Mouse (Mus musculus) right cerebral cortex, adult 2 months (tissue): ENCODE measurements around the gene Nprl3.
"Not testable (repeated sequence)": the region's sequence is repeated elsewhere in the genome, so short reads cannot be mapped to it uniquely, and the experiment has no call there.

Source experiments
- DNase-seq, 2 experiments: peaks; one replicate each; pipeline ENCODE4 v3.0.0; 2021 to 2022; ENCODE audit warnings: low spot score in 2 of 2

Gene Nprl3

DNA sequence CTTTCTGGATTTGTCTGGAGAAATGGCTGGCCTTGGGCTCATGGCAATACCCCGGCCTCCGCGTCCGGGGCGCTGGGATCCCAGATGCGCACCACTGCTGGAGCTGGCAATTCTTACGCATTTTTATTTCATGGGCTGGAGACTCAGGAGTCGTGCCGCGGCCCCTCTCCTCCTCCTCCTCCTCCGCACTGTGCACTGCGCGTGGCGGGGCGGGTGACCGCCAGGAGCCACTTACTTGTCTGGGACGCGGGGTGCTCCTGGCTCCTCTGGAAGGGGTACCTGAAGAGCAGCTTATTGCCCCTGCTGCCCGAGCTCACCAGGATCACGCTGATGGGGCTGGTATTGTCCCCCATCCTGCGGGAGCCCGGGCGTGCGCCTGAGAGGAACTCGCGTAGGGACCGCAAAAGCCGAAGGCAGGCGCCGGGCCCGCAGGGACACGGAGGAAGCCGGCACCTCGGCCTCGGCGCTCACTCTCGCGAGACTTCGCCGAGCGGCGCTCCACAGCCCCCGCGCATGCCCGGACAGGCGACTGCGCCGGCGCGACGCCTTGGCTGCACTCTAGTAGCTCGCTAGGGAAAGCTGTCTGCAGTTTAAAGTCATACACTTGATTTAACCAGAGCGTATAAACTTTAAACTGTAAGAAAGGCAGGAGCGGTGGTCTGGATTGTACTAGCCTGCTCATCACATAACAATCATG is at the start of gene Nprl3:
Gene Nprl3 (minus strand): TSS at position 520 of the 697 bp plus-strand sequence.
- DNase-seq: peak; percentile 96

DNA sequence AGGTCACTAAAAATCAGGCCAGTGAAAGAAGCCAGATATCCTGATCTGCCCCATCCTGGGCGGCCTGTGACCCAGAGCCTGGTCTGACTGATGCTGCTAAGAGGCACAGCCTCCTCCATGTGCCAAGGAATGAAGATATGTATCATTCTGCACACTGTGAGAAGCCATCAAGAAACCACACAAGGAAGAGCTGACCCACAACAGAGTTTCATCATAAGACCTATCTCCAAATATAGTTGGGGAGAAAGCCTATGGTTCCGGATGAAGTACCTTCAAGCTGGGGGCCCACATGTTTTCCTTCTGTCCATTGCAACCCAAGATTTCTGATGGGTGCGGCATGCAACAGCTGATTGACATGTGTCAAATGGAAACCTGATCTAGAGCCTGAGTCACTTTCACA is 48.5 kb upstream of the Nprl3 start:
- DNase-seq: no peak

DNA sequence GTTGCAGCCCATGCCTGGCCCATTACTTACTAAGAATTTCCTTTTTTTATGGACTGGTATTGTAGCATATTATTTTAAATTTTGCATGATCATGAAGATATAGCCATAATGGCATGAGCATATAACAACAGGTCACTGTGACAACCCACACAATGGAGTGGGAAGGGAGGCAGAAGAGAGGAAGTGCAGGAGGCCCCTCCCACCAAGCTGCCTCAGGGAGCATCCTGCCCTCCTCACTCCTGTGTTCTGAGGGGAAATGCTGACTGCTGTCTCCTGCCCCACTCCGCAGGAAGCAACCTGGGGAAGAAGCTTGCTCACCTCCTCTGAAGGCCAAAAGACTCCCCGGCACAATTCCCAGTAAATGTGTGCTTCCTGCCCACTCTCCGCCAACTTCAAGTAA is 42.4 kb upstream of the Nprl3 start:
- DNase-seq: no peak

DNA sequence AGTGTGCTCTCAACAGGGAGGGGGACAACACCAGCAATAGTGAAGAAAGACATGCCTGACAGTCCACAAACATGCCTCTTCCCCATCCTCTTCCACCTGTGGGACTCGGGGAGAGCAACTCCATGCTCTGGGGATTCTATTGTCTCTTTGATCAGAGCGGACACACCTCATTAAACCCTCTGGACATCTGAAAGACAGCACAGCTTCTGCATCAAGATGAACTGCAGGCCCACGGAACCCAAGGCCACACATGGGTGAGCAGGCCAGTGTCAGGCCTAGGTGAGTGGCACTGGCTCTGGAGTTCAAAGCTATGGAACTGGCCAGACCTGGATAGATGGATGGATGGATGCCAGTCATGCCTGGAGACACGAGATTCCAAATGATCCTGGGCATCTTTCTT is 41.9 kb upstream of the Nprl3 start:
- no peak for DNase-seq

DNA sequence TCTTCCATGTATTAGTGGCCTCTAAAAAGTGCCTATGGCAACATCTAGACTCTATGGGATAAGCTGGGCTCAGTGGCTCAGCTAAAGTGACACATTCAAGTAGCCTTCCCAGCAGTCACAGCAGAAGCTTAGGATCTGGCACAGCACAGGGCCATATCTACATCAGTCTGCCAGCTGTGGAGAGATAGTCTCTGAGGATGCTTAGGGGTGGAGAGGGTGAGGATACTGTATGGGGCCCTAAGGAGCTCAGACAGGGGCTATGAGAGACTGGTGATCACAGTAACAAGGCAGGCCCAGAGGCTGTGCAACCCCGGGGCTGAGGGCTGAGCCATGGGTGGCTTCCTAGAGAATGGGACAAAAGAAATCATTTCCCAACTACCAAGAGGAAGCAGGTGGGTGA is 39.5 kb upstream of the Nprl3 start:
- no peak for DNase-seq

DNA sequence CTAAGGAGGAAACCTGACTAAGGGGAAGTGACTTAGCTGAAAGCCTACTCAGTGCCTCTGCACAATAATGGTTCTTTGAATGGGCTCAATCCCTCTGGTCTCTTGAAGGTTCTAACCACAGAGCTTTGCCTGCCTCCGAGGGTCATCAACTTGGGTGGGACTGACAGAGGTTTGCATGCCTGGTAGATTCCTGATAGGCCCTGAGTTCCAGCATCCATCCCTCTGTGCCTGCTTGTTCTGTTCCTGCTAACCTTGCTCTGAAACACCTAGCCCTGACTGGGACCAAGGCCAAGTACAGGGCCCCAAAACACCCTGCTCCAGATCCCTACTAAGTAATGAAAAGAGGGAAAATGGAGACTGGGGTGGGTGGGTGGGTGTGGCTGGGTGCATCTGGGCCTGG is 35.9 kb upstream of the Nprl3 start:
- no peak for DNase-seq

DNA sequence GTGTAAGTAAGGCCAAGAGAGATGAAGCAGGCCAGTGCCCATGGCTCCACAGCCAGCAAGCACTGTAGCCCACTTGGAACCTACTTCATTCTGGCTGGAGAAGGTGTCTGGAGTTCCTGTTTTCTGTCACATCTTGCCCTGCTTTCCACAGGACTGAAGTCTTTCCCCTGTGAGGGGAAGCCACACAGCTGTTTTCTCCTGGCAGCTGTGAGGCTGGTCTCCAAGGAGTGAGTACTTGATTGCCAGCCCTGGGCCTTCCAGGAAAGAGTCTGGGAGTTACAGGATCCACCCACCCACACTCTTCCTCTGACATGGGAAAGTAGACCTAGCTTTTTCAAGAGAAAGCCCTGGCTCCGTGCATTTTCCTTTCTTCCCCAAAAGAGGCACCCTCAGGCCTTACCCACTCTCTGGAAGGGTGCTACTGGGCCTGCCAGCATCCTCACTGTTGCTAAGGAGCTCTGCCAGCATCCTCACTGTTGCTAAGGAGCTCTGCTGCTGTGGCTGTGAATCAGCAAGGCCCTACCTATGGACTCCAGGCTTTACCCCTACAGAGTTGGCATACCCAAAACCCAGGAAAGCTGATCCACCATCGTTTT is 35.4 kb upstream of the Nprl3 start:
- peak; percentile 53 to 54 for DNase-seq

DNA sequence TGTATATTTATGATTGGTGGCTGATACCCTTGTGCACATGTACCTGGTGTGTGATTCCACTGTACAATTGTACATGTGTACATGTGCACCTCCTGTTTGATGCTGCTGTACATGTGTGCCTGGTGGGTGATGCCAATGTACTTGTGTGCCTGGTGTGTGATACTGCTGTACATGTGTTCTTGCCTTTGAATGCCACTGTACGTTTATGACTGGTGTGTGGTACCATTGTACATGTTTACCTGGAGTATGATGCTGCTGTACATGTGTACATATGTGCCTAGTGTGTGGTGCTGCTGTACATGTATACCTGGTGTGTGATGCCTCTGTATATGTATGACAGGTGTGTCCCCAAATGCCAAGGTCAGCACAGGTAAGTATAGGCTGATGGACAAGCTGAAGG is 34.0 kb upstream of the Nprl3 start:
- no peak for DNase-seq

DNA sequence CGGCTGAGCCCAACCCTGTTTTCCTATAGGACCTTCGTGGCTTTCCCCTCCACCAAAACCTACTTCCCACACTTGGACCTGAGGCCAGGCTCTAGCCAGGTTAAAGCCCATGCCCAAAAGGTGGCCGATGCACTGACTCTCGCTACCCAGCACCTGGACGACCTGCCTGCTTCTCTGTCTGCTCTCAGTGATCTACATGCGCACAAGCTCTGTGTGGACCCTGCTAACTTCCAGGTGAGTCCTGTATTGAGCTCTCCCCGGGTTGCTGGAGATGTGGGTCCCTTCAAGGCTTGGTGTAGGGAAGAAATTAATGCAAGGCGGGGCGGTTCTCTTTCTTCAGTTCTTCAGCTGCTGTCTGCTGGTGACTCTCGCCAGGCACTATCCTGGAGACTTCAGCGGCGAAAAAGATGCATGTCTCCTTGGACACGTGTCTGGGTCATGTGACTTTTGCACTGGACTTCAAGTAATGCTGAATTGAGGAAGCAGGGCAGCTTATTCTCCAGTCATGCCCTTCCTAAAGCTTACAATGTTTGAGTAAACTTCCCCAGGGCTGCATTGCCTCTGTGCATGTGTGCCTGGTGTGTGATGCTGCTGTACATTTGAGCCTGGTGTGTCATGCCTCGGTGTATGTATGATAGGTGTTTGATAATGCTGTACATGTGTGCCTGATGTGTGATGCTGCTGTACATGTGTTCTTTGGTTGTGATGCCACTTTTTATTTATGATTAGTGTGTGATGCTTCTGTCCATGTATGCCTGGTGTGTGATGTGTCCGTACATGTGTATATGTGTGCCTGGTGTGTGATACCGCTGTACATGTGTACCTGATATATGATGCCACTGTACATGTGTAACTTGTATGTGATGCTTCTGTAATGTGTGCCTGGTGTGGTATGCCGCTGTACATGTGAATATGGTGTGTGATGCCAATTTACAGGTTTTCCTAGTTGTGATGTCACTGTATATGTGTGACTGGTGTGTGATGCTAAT is 33.1 kb upstream of the Nprl3 start:
- DNase-seq: no peak

DNA sequence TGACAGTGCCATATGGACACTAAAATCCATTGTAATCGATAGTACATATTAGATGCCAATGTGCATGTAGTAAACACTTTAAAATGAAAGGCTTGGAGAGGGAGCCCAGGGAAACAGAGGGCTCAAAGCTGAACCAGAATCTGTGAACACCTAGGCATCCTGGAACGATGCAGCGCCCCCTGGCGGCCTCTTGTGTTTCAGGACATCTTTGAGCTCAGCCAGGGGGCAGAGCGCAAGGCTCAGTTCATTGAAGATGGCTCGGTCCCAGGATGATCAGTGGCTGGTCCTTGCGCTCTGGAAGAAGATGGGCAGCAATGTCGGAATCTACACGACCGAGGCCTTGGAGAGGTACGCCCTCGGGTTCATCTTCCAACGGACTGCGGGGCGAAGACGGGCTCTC is 32.4 kb upstream of the Nprl3 start, which contains the start of gene Hbq1a:
Gene Hbq1a (plus strand): TSS at position 205 of the 400 bp plus-strand sequence.
- peak; percentile 72 to 77 for DNase-seq

DNA sequence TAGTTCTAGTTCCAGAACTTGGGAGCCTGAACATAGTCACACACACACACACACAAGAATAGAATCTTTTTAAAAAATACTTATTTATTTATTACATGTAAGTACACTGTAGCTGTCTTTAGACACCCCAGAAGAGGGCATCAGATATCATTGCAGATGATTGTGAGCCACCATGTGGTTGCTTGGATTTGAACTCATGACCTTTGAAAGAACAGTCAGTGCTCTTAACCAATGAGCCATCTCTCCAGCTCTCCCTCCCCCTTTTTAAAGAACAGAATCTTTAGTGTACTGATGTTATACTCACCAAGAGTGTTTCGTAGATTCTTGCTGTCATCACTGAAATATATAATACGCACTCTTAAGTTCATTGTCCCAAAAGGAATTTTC is 31.0 kb upstream of the Nprl3 start:
- no peak for DNase-seq

DNA sequence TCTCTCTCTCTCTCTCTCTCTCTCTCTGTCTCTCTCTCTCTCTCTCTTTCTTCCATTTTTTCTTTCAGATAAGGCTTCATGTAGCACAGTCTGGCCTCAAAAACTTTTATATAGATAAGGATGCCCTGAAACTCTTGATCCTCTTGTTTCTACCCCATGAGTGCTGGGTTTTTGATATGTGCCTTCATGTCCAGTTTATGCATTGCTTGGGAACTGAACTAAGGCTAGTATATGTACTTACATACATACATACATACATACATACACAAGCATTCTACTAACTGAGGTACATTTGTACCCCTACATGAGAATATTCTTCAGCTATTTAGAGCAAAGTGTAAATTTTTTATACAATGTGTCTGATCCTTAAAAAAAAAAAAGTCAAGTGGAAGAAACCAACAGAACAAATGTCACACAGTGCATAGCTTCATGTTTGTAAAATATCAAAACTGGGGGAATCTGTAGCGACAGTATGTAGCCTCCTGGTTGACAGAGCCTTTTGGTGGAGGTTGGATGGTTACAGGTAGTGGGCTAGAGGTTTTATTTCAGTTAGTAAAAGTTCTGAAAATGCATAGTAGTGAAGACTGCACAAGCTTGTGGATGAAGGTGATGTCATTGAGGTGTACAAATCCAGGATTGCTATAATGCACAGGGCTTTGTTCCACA is 30.5 kb upstream of the Nprl3 start:
- DNase-seq: no peak

DNA sequence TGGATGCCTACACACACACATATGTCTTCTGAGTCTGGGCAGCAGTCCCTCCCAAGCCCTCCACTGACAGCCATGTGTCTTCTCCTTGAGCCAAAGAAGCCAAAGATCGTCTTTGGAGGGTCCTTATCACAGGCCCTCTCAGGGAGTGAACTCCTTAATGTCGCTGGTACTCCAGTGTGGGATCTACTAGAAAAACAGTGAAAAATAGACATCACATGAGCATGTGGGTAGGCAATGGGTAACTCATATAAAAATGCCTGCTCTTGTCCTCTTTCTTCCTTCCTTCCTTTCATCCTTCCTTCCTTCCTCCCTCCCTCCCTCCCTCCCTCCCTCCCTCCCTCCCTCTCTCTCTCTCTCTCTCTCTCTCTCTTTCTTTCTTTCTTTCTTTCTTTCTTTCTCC is 29.9 kb upstream of the Nprl3 start:
- not testable (repeated sequence) for DNase-seq

DNA sequence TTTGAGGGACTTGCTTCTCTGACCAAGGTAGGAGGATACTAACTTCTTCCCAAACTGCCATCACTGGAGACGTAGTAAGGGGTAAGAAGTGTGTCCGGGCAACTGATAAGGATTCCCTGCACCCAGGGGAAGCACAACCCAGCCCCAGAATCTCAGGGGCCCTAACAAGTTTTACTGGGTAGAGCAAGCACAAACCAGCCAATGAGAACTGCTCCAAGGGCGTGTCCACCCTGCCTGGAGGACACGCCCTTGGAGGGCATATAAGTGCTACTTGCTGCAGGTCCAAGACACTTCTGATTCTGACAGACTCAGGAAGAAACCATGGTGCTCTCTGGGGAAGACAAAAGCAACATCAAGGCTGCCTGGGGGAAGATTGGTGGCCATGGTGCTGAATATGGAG is 28.7 kb upstream of the Nprl3 start, which contains the start of gene Hba-a2:
Gene Hba-a2 (plus strand): TSS at position 287 of the 400 bp plus-strand sequence.
- DNase-seq: not testable (repeated sequence)

DNA sequence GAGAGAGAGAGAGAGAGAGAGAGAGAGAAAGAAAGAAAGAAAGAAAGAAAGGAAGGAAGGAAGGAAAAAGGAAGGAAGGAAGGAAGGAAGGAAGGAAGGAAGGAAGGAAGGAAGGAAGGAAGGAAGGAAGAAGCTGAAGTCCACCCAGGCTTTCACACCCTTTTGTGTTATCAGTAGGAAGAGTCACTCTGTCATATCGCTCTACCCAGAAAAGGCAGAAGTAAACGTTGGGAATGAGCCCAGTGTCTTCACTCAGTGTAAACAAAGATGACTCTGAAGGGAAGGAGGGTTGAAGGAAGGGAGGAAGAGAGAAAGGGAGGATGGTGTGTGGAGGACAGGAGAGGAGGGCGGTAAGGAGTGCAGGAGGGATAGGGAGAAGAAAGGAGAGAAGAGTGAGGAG is 26.0 kb upstream of the Nprl3 start:
- not testable (repeated sequence) for DNase-seq

DNA sequence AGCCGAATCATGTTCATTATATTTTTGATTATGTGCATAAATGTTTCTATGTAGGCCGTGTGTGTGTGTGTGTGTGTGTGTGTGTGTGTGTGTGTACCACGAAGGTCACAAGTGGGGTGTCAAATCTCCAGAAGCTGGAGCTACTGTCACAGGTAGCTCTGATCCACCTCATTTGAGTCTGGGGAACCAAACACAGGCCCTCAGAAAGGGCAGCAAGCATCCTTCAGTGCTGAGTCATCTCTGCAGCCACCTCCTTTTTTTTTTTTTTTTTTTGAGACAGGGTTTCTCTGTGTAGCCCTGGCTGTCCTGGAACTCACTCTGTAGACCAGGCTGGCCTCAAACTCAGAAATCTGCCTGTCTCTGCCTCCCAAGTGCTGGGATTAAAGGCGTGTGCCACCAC is 25.3 kb upstream of the Nprl3 start:
- DNase-seq: not testable (repeated sequence)

DNA sequence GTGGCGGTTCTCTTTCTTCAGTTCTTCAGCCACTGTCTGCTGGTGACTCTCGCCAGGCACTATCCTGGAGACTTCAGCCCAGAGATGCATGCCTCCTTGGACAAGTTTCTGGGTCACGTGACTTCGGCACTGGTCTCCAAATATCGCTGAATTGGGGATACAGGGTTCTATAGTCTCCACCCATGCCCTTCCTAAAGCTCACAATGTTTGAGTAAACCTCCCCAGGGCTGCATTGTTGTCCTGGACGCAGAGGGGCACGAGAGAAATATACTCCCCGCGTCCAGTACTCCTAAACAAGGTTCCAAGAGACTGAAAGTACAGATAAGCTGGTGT is 20.0 kb upstream of the Nprl3 start:
- DNase-seq: no peak

DNA sequence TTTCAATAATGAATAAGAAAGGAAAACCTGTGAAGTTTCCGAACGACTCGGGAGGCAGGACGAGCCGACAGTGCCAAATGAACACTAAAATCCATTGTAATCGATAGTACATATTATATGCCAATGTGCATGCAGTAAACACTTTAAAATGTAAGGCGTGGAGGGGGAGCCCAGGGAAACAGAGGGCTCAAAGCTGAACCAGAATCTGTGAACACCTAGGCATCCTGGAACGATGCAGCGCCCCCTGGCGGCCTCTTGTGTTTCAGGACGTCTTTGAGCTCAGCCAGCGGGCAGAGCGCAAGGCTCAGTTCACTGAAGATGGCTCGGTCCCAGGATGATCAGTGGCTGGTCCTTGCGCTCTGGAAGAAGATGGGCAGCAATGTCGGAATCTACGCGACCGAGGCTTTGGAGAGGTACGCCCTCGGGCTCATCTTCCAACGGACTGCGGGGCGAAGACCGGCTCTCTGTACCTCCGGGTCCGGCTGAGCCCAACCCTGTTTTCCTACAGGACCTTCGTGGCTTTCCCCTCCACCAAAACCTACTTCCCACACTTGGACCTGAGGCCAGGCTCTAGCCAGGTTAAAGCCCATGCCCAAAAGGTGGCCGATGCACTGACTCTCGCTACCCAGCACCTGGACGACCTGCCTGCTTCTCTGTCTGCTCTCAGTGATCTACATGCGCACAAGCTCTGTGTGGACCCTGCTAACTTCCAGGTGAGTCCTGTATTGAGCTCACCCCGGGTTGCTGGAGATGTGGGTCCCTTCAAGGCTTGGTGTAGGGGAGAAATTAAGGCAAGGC is 19.4 kb upstream of the Nprl3 start, which contains the start of gene Hbq1b:
Gene Hbq1b (plus strand): TSS at position 271 of the 798 bp plus-strand sequence.
- peak; percentile 82 to 88 for DNase-seq

DNA sequence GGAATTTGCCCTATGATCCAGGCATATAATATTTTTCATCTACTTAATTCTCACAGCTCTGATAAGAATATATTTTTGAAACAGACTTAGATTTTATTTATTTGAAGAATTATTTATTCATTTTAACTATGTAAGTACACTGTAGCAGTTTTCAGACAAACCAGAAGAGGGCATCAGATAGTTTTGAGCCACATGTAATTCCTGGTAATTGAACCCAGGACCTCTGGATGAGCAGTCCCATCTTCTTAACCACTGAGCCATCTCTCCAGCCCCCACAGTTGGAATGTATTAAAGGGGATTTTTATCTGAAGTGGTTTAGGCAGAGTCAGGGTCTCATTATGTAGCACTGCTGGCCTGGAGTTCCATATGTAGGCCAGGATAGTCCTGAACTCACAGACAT is 18.4 kb upstream of the Nprl3 start:
- DNase-seq: not testable (repeated sequence)

DNA sequence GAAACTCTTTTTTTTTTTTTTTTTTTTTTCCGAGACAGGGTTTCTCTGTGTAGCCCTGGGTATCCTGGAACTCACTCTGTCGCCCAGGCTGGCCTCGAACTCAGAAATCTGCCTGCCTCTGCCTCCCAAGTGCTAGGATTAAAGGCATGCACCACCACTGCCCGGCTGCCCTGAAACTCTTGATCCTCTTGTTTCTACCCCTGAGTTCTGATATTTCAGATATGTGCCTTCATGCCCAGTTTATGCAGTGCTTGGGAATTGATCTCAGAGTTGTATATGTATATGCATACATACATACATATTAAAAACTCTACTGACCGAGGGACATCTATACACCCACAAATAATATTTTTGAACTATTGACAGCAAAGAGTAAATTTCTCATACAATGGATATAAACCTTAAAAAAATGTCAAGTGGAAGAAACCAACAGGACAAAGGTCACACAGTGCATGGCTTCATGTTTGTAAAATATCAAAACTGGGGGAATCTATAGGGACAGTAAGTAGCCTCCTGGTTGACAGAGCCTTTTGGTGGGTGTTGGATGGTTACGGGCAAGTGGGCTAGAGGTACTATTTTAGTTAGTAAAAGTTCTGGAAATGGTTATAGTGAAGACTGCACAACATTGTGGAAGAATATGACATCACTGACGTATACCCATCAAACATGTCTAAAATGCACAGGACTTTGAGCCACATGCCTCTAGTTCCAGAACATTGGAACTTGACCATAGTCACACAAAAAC is 17.7 kb upstream of the Nprl3 start:
- DNase-seq: no peak
